Mouse (Mus musculus) stomach, postnatal 0 days (tissue): ENCODE measurements around the gene Mdk. TPM values are rescaled to one million over a fixed set of nuclear protein-coding genes. Genes with fewer than 3 reads are reported as not detected.

Experiments used
- ATAC-seq: fragments of 200-750 bp; cut with Nextera tagmentation; 2 replicates; pipeline ENCODE4 v1.8.0; 2017; ENCODE audit not compliant: low FRiP score, low TSS enrichment
- DNase-seq: peaks from one replicate; pipeline ENCODE4 v3.0.0-alpha.2; 2016; ENCODE audit warnings: low spot score
- H3K27ac ChIP-seq: fragments of 300-500 bp; sonication (generic); replicated peaks from 2 replicates; pipeline ENCODE4 v1.5.1; 2014; ENCODE audit warnings: mild to moderate bottlenecking, control low read depth
- H3K27me3 ChIP-seq: fragments of 300-500 bp; sonication (generic); 2 replicates; pipeline ENCODE4 v1.6.1; 2014; ENCODE audit warnings: low read length; ENCODE audit not compliant: control insufficient read depth, insufficient read depth
- H3K36me3 ChIP-seq: fragments of 300-500 bp; sonication (generic); 2 replicates; pipeline ENCODE4 v1.6.1; 2014; ENCODE audit warnings: low read length, mixed read lengths; ENCODE audit not compliant: control insufficient read depth, insufficient read depth
- H3K4me1 ChIP-seq: fragments of 300-500 bp; sonication (generic); replicated peaks from 2 replicates; pipeline ENCODE4 v1.6.1; 2014; ENCODE audit warnings: antibody characterized with exemption; ENCODE audit not compliant: control insufficient read depth, insufficient read depth
- H3K4me2 ChIP-seq: fragments of 300-500 bp; sonication (generic); replicated peaks from 2 replicates; pipeline ENCODE4 v1.6.1; 2014; ENCODE audit warnings: low read depth, mild to moderate bottlenecking, control low read depth, moderate library complexity
- H3K4me3 ChIP-seq: fragments of 300-500 bp; sonication (generic); 2 replicates; pipeline ENCODE4 v1.5.1; 2014; ENCODE audit warnings: low read depth, low read length, control low read depth
- H3K9ac ChIP-seq: fragments of 300-500 bp; sonication (generic); 2 replicates; pipeline ENCODE4 v1.6.1; 2014; ENCODE audit warnings: mild to moderate bottlenecking, low read length, control low read depth, mixed read lengths
- H3K9me3 ChIP-seq: fragments of 300-500 bp; sonication (generic); 2 replicates; pipeline ENCODE4 v1.6.1; 2016; ENCODE audit warnings: low read length; ENCODE audit not compliant: control insufficient read depth
- CTCF ChIP-seq: IDR thresholded peaks from 2 replicates; pipeline ENCODE4 v1.5.1; 2016; ENCODE audit warnings: antibody characterized with exemption, low read depth, mild to moderate bottlenecking, moderate library complexity
- EP300 ChIP-seq: optimal IDR thresholded peaks from 2 replicates; pipeline ENCODE3; 2016; ENCODE audit warnings: antibody characterized with exemption
- WGBS: fragments of 180-500 bp; shearing (Covaris S2); extraction: QIAGEN DNeasy Blood & Tissue Kit; methylation state at CpG from one replicate; pipeline ENCODE4 v1.1.7; 2014; 5-methylcytosine and 5-hydroxymethylcytosine counted together
- polyA plus RNA-seq: library from polyadenylated mRNA; unstranded; fragments of >200 nt; fragmentation: Nextera tagmentation; extraction: Ambion mirVana; gene quantifications from 2 replicates; pipeline ENCODE4 v1.2.1, GENCODE M21; 2015

The Mdk gene
- polyA plus RNA-seq, 1 experiment from 2014 or later = 157 TPM

GRCm38 (mm10) chr2:91921181-91921789 lies 10.8 kb downstream of the Mdk start:
- Histone ChIP-seq H3K4me2 (peak overlapping the region; percentile 95), H3K9me3 (no peaks in the 10 kb centered on the region), H3K4me1 (peaks cover 10% of the 10 kb centered on the region), H3K36me3 (peaks cover 12% of the 10 kb centered on the region), H3K4me3 (peak overlapping the region; percentile 53), H3K9ac (no peak overlapping the region), H3K27ac (no peak overlapping the region), H3K27me3 (peaks cover 4% of the 10 kb centered on the region; the same call in 1 of the 2 replicates)
- 5% methylated on average over 31 of the region's 31 CpGs for WGBS
- TF ChIP-seq EP300 = no peak
- no peak for TF ChIP-seq CTCF
- ATAC-seq (peak; percentile 53), DNase-seq (peak; percentile 85)

- 56% methylated on average over 4 of the region's 4 CpGs for WGBS
- peaks cover 4% of the 10 kb centered on the region; the same call in 1 of the 2 replicates for H3K27me3 ChIP-seq
- H3K36me3 ChIP-seq = peaks cover 16% of the 10 kb centered on the region
- no peak overlapping the region for H3K4me2 ChIP-seq
- no peak for ATAC-seq
- H3K27ac ChIP-seq = no peak overlapping the region
- H3K9me3 ChIP-seq = no peaks in the 10 kb centered on the region
- H3K9ac ChIP-seq = no peak overlapping the region
- TF ChIP-seq CTCF (no peak), EP300 (no peak)
- DNase-seq = no peak
- H3K4me3 ChIP-seq = no peak overlapping the region
- peaks cover 10% of the 10 kb centered on the region for H3K4me1 ChIP-seq
These were observed 12.0 kb downstream of the Mdk start for GRCm38 (mm10) chr2:91920130-91920529.

GRCm38 (mm10) chr2:91917096-91917495 lies 15.0 kb downstream of the Mdk start:
- TF ChIP-seq EP300 (no peak), CTCF (no peak)
- H3K9ac ChIP-seq = no peak overlapping the region
- H3K4me2 ChIP-seq = no peak overlapping the region
- DNase-seq = no peak
- no peak overlapping the region for H3K27ac ChIP-seq
- no peak for ATAC-seq
- H3K27me3 ChIP-seq = no peaks in the 10 kb centered on the region; the same call in 1 of the 2 replicates
- peaks cover 5% of the 10 kb centered on the region; the same call in 1 of the 2 replicates for H3K4me1 ChIP-seq
- WGBS = 94% methylated on average over 7 of the region's 7 CpGs
- H3K36me3 ChIP-seq = peaks cover 16% of the 10 kb centered on the region
- H3K9me3 ChIP-seq = no peaks in the 10 kb centered on the region
- no peak overlapping the region for H3K4me3 ChIP-seq

- H3K4me3 ChIP-seq = no peak overlapping the region
- H3K27me3 ChIP-seq = no peaks in the 10 kb centered on the region
- H3K27ac ChIP-seq = no peak overlapping the region
- no peaks in the 10 kb centered on the region for H3K9me3 ChIP-seq
- H3K4me1 ChIP-seq = no peaks in the 10 kb centered on the region
- H3K9ac ChIP-seq = no peak overlapping the region
- TF ChIP-seq EP300 (no peak), CTCF (no peak)
- DNase-seq (no peak), ATAC-seq (no peak)
- 84% methylated on average over 7 of the region's 7 CpGs for WGBS
- no peak overlapping the region for H3K4me2 ChIP-seq
- peaks cover 21% of the 10 kb centered on the region for H3K36me3 ChIP-seq
These were observed 15.6 kb downstream of the Mdk start for GRCm38 (mm10) chr2:91916346-91916977.

- DNase-seq (no peak), ATAC-seq (no peak)
- Histone ChIP-seq H3K9ac (no peak overlapping the region), H3K9me3 (no peaks in the 10 kb centered on the region), H3K27ac (no peak overlapping the region), H3K36me3 (peaks cover 27% of the 10 kb centered on the region), H3K27me3 (no peaks in the 10 kb centered on the region), H3K4me2 (no peak overlapping the region), H3K4me1 (no peaks in the 10 kb centered on the region), H3K4me3 (no peak overlapping the region)
- 82% methylated on average over 7 of the region's 7 CpGs for WGBS
- TF ChIP-seq EP300 (no peak), CTCF (no peak)
These were observed 18.6 kb downstream of the Mdk start for GRCm38 (mm10) chr2:91913328-91914110.
